Mouse (Mus musculus): Measurements from ENCODE around the gene T2. TPM values are rescaled to one million over a fixed set of nuclear protein-coding genes. Genes with fewer than 3 reads are reported as not detected.

Gene T2
- polyA plus RNA-seq, 1 experiment: not detected

DNA sequence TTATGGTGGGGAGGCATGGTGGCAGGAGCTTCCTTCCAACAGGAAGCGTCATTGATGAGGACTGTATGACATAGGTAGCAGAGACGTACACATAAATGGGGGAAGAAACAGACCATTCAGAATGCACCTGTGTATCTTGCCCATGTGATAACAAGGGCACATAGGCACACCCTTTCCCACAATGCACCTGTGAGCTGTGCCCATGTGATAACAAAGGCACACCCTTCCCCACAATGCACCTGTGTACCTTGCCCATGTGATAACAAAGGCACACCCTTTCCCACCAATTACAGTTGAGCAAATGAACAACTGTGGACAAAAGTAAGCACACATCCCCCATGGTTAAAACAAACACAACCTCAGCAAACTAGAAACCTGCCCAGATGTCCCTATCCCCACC, 54.5 kb downstream of the T2 start:
- H3K4me3 ChIP-seq (ENCODE audit: insufficient read depth, low read length): no peak overlapping the region
- peaks cover 28% of the 10 kb centered on the region for H3K4me1 ChIP-seq (ENCODE audit: control insufficient read depth, insufficient read depth, low read length)
- no peak overlapping the region for H3K27ac ChIP-seq (ENCODE audit: insufficient read depth, low read depth, low read length)
- TF ChIP-seq CTCF (IDR thresholded peaks at IDR 0.05; ENCODE audit: low read depth, low read length): no peak
- TF ChIP-seq POLR2A (IDR thresholded peaks at IDR 0.05; ENCODE audit: borderline replicate concordance, low read depth, low read length): no peak

- no peak for TF ChIP-seq CTCF (IDR thresholded peaks at IDR 0.05; ENCODE audit: low read depth, low read length)
- TF ChIP-seq POLR2A (IDR thresholded peaks at IDR 0.05; ENCODE audit: borderline replicate concordance, low read depth, low read length): no peak
- Histone ChIP-seq H3K4me3 (ENCODE audit: insufficient read depth, low read length) (no peak overlapping the region), H3K4me1 (ENCODE audit: control insufficient read depth, insufficient read depth, low read length) (peaks cover 6% of the 10 kb centered on the region), H3K27ac (ENCODE audit: insufficient read depth, low read depth, low read length) (no peak overlapping the region)
Observed at GRCm38 (mm10) chr17:8413656-8414055, 57.9 kb downstream of the T2 start.

DNA sequence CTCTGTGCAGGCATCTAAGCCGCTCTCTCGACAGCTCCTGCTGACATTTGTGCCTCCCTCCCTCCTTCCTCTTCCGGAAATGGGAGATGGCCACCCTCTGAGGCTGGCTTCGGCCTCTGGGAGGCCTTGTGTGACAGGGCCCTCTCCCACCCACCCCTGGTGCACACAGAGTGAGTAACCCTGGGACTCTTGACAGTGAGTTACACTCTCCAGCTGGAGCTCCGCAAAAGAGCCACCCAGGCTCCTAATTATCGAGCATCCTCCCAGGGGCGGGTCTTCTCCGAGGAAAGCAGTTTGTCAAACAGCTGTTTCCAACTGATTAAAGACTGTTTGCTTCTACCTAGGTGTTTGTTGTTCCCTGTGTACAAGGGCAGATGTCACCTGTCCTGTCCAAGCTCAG, 59.7 kb downstream of the T2 start:
- Histone ChIP-seq H3K27ac (ENCODE audit: insufficient read depth, low read depth, low read length) (no peak overlapping the region), H3K4me3 (ENCODE audit: insufficient read depth, low read length) (no peak overlapping the region), H3K4me1 (ENCODE audit: control insufficient read depth, insufficient read depth, low read length) (no peaks in the 10 kb centered on the region)
- no peak for TF ChIP-seq POLR2A (IDR thresholded peaks at IDR 0.05; ENCODE audit: borderline replicate concordance, low read depth, low read length)
- TF ChIP-seq CTCF (IDR thresholded peaks at IDR 0.05; ENCODE audit: low read depth, low read length): no peak

- TF ChIP-seq CTCF (IDR thresholded peaks at IDR 0.05; ENCODE audit: low read depth, low read length) (no peak), POLR2A (IDR thresholded peaks at IDR 0.05; ENCODE audit: borderline replicate concordance, low read depth, low read length) (no peak)
Observed at GRCm38 (mm10) chr17:8416865-8417264, 61.1 kb downstream of the T2 start.

DNA sequence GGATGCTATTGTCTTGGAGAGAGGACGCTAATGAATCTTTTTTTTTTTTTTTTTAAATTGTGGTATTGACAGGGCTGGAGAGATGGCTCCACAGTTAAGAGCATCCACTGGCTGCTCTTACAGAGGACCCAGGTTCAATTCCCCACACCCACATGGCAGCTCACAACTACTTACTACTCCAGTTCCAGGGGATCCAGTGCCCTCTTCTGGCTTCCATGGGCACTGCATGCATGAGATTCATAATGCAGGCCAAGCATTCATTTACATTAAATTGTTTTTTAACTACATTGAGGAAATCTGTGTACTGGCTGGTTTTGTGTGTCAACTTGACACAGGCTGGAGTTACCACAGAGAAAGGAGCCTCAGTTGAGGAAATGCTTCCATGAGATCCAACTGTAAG, 64.9 kb downstream of the T2 start:
- no peak overlapping the region for H3K27ac ChIP-seq (ENCODE audit: insufficient read depth, low read depth, low read length)
- no peaks in the 10 kb centered on the region for H3K4me1 ChIP-seq (ENCODE audit: control insufficient read depth, insufficient read depth, low read length)
- TF ChIP-seq POLR2A (IDR thresholded peaks at IDR 0.05; ENCODE audit: borderline replicate concordance, low read depth, low read length) (no peak), CTCF (IDR thresholded peaks at IDR 0.05; ENCODE audit: low read depth, low read length) (no peak)
- H3K4me3 ChIP-seq (ENCODE audit: insufficient read depth, low read length): no peak overlapping the region

More at GRCm38 (mm10) chr17:8416865-8417264, 61.1 kb downstream of the T2 start:
- Histone ChIP-seq H3K4me1 (ENCODE audit: control insufficient read depth, insufficient read depth, low read length) (no peaks in the 10 kb centered on the region), H3K27ac (ENCODE audit: insufficient read depth, low read depth, low read length) (no peak overlapping the region), H3K4me3 (ENCODE audit: insufficient read depth, low read length) (no peak overlapping the region)

GRCm38 (mm10) chr17:8421517-8421916, 65.7 kb downstream of the T2 start:
- TF ChIP-seq POLR2A (IDR thresholded peaks at IDR 0.05; ENCODE audit: borderline replicate concordance, low read depth, low read length): no peak
- no peak for TF ChIP-seq CTCF (IDR thresholded peaks at IDR 0.05; ENCODE audit: low read depth, low read length)
- Histone ChIP-seq H3K27ac (ENCODE audit: insufficient read depth, low read depth, low read length) (no peak overlapping the region), H3K4me1 (ENCODE audit: control insufficient read depth, insufficient read depth, low read length) (no peaks in the 10 kb centered on the region), H3K4me3 (ENCODE audit: insufficient read depth, low read length) (no peak overlapping the region)

- no peaks in the 10 kb centered on the region for H3K4me1 ChIP-seq (ENCODE audit: control insufficient read depth, insufficient read depth, low read length)
- H3K27ac ChIP-seq (ENCODE audit: insufficient read depth, low read depth, low read length): no peak overlapping the region
- H3K4me3 ChIP-seq (ENCODE audit: insufficient read depth, low read length): no peak overlapping the region
- peak; percentile 86 for TF ChIP-seq CTCF (IDR thresholded peaks at IDR 0.05; ENCODE audit: low read depth, low read length)
- no peak for TF ChIP-seq POLR2A (IDR thresholded peaks at IDR 0.05; ENCODE audit: borderline replicate concordance, low read depth, low read length)
Observed at GRCm38 (mm10) chr17:8423283-8423682, 67.5 kb downstream of the T2 start.

- Histone ChIP-seq H3K4me1 (ENCODE audit: control insufficient read depth, insufficient read depth, low read length) (no peaks in the 10 kb centered on the region), H3K4me3 (ENCODE audit: insufficient read depth, low read length) (no peak overlapping the region), H3K27ac (ENCODE audit: insufficient read depth, low read depth, low read length) (no peak overlapping the region)
- TF ChIP-seq CTCF (IDR thresholded peaks at IDR 0.05; ENCODE audit: low read depth, low read length) (no peak), POLR2A (IDR thresholded peaks at IDR 0.05; ENCODE audit: borderline replicate concordance, low read depth, low read length) (no peak)
Observed at GRCm38 (mm10) chr17:8429436-8429835, 73.6 kb downstream of the T2 start.

GRCm38 (mm10) chr17:8429896-8430295, 74.1 kb downstream of the T2 start:
- Histone ChIP-seq H3K4me1 (ENCODE audit: control insufficient read depth, insufficient read depth, low read length) (no peaks in the 10 kb centered on the region), H3K4me3 (ENCODE audit: insufficient read depth, low read length) (no peak overlapping the region), H3K27ac (ENCODE audit: insufficient read depth, low read depth, low read length) (no peak overlapping the region)
- no peak for TF ChIP-seq CTCF (IDR thresholded peaks at IDR 0.05; ENCODE audit: low read depth, low read length)
- TF ChIP-seq POLR2A (IDR thresholded peaks at IDR 0.05; ENCODE audit: borderline replicate concordance, low read depth, low read length): no peak

GRCm38 (mm10) chr17:8432179-8432800, 76.5 kb downstream of the T2 start:
- TF ChIP-seq CTCF (IDR thresholded peaks at IDR 0.05; ENCODE audit: low read depth, low read length) (no peak), POLR2A (IDR thresholded peaks at IDR 0.05; ENCODE audit: borderline replicate concordance, low read depth, low read length) (no peak)
- Histone ChIP-seq H3K4me3 (ENCODE audit: insufficient read depth, low read length) (no peak overlapping the region), H3K4me1 (ENCODE audit: control insufficient read depth, insufficient read depth, low read length) (no peaks in the 10 kb centered on the region), H3K27ac (ENCODE audit: insufficient read depth, low read depth, low read length) (no peak overlapping the region)
